Mouse (Mus musculus): ENCODE results near the gene Rnf220.

DNA sequence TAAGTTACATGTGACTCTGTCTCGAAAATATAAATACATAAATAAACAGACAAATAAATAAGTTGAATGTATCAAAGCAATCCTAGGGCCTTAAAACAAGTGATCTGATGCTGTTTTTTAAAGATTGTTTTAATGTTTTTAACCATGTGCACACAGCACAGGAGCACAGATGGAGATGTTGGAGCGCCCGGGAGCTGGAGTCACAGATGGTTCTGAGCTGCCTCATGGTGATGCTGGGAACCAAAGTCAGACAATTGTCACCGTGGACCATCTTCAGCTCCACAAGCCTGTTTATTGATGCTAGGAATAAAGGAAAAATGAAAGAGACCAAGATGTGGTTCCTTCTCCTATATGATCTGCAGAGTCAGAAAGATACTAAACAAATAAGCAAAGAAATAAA lies 21.4 kb upstream of the Rnf220 start:
- TF ChIP-seq CTCF (IDR thresholded peaks at IDR 0.05; ENCODE audit: borderline replicate concordance, insufficient read depth, low read length) (no peak), POLR2A (IDR thresholded peaks at IDR 0.05; ENCODE audit: low read depth, low read length) (no peak)

Data from embryonic fibroblast, embryonic 13.5 days (primary cell).